Mouse (Mus musculus) erythroblast, embryonic 14.5 days (primary cell): ENCODE measurements around the gene Gm6096.

Experiments used
- GATA1 ChIP-seq: IDR thresholded peaks from 2 replicates; pipeline ENCODE4 v1.6.1; 2012; ENCODE audit warnings: low read length, inconsistent platforms, mixed read lengths
- TAL1 ChIP-seq: IDR thresholded peaks from 3 replicates; pipeline ENCODE4 v1.6.1; 2012; ENCODE audit warnings: low read length, inconsistent platforms, mixed read lengths

- TF ChIP-seq GATA1 (no peak), TAL1 (no peak)
Measured at GRCm38 (mm10) chr7:34230116-34230515, 20.7 kb upstream of the Gm6096 start, which contains the start of gene Gpi1.
